Mouse (Mus musculus) thymus, adult 2 months (tissue): ENCODE measurements around the gene Dok4. TPM values are rescaled to one million over a fixed set of nuclear protein-coding genes. Genes with fewer than 3 reads are reported as not detected.

Experiments
- DNase-seq: peaks from one replicate; pipeline ENCODE4 v3.0.0; 2021
- H3K27ac ChIP-seq: fragments of 200-500 bp; 2 replicates; pipeline ENCODE4 v1.5.1; 2012; ENCODE audit warnings: low read length, control low read depth; ENCODE audit not compliant: control insufficient read depth, insufficient read depth
- H3K27me3 ChIP-seq: fragments of 200-500 bp; 2 replicates; pipeline ENCODE4 v1.6.1; 2012; ENCODE audit warnings: mild to moderate bottlenecking, low read length, moderate library complexity, mixed read lengths; ENCODE audit not compliant: control insufficient read depth, insufficient read depth
- H3K36me3 ChIP-seq: fragments of 200-500 bp; 2 replicates; pipeline ENCODE4 v1.6.1; 2012; ENCODE audit warnings: mild to moderate bottlenecking, low read length, moderate library complexity; ENCODE audit not compliant: control insufficient read depth, insufficient read depth
- H3K4me1 ChIP-seq: fragments of 200-500 bp; replicated peaks from 2 replicates; pipeline ENCODE4 v1.6.1; 2012; ENCODE audit warnings: low read length; ENCODE audit not compliant: control insufficient read depth, insufficient read depth
- H3K4me3 ChIP-seq: fragments of 200-500 bp; 2 replicates; pipeline ENCODE4 v1.5.1; 2012; ENCODE audit warnings: mild to moderate bottlenecking, low read length, control low read depth, moderate library complexity; ENCODE audit not compliant: control insufficient read depth, insufficient read depth
- CTCF ChIP-seq: fragments of 200-500 bp; IDR thresholded peaks from 2 replicates; pipeline ENCODE4 v1.5.1; 2012; ENCODE audit warnings: mild to moderate bottlenecking, control low read depth, low read length, moderate library complexity, borderline replicate concordance; ENCODE audit not compliant: control insufficient read depth, poor library complexity, insufficient read depth; ENCODE audit errors: extremely low read depth
- POLR2A ChIP-seq: fragments of 200-500 bp; IDR thresholded peaks from 2 replicates; pipeline ENCODE4 v1.6.1; 2012; ENCODE audit warnings: mild to moderate bottlenecking, low read length, control low read depth, moderate library complexity; ENCODE audit not compliant: control insufficient read depth, poor library complexity, insufficient read depth; ENCODE audit errors: extremely low read depth
- WGBS: fragments of 180-500 bp; shearing (Covaris S2); methylation state at CpG from one replicate; pipeline ENCODE4 v1.1.7; 2018; 5-methylcytosine and 5-hydroxymethylcytosine counted together
- polyA plus RNA-seq: library from polyadenylated mRNA; depleted of rRNA; stranded (reverse); fragments of >200 nt; gene quantifications from 2 replicates; pipeline ENCODE4 v1.2.3, GENCODE M21; 2012

Gene Dok4
- polyA plus RNA-seq, 1 experiment, result 4.9 TPM

- TF ChIP-seq POLR2A (no peak), CTCF (no peak)
- H3K27me3 ChIP-seq, result no peaks in the 10 kb centered on the region
- 36% methylated on average over 6 of the region's 6 CpGs for WGBS
- no peak for DNase-seq
- peaks cover 47% of the 10 kb centered on the region for H3K36me3 ChIP-seq
- peaks cover 4% of the 10 kb centered on the region; the same call in 1 of the 2 replicates for H3K4me1 ChIP-seq
- no peak overlapping the region for H3K4me3 ChIP-seq
- H3K27ac ChIP-seq, result no peak overlapping the region
These were observed 47.8 kb downstream of the Dok4 start for GRCm38 (mm10) chr8:94828284-94828683.

DNA sequence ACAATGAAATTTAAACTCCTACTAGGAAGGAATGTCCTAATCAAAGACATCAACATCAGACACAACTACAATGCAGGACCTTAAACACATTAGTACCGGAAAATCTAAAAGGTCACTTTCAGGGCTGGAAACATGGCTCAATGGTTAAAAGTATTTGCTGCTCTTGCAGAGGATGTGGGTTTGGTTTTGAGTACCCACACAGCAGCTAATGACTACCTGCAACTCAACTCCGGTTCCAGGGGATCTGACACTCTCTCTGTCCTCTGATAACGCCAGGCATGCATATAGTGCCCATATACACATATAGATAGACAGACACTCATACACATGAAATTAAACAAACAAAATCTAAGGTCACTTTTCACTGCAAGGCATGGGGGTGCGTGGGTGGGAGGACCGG, 49.9 kb downstream of the Dok4 start:
- H3K36me3 ChIP-seq, result peaks cover 44% of the 10 kb centered on the region
- DNase-seq, result no peak
- no peak overlapping the region for H3K27ac ChIP-seq
- H3K4me3 ChIP-seq, result no peak overlapping the region
- H3K4me1 ChIP-seq, result peaks cover 4% of the 10 kb centered on the region; the same call in 1 of the 2 replicates
- TF ChIP-seq CTCF, result no peak
- no peak for TF ChIP-seq POLR2A
- WGBS, result 89% methylated on average over 5 of the region's 5 CpGs
- no peaks in the 10 kb centered on the region for H3K27me3 ChIP-seq

DNA sequence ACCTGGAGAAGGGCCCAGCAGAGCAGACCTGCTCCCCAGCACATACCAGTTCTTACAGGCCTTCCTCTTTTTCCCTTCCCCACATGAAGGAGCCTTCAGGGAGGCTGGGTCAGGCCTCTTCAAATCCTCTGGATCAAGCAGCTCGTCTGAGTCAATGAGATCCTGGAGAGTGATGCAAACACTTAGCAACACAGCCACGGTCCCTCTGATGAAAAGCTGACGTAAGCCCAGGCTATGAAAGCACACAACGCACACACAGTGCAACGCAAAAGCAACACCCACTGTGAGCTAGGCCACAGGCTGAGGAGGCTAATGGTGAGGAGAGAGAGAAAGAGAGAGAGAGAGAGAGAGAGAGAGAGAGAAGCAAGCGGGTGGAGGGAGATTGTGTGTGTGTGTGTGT, 51.0 kb downstream of the Dok4 start:
- peaks cover 42% of the 10 kb centered on the region for H3K36me3 ChIP-seq
- WGBS, result 96% methylated on average over 6 of the region's 6 CpGs
- no peak overlapping the region for H3K4me3 ChIP-seq
- H3K27ac ChIP-seq, result no peak overlapping the region
- no peaks in the 10 kb centered on the region for H3K27me3 ChIP-seq
- H3K4me1 ChIP-seq, result peaks cover 4% of the 10 kb centered on the region; the same call in 1 of the 2 replicates
- TF ChIP-seq CTCF (no peak), POLR2A (no peak)
- DNase-seq, result no peak

GRCm38 (mm10) chr8:94822637-94823560, 53.2 kb downstream of the Dok4 start:
- H3K4me1 ChIP-seq, result peaks cover 3% of the 10 kb centered on the region; the same call in 1 of the 2 replicates
- 93% methylated on average over 23 of the region's 23 CpGs for WGBS
- H3K36me3 ChIP-seq, result peaks cover 34% of the 10 kb centered on the region
- no peaks in the 10 kb centered on the region for H3K27me3 ChIP-seq
- no peak for TF ChIP-seq POLR2A
- TF ChIP-seq CTCF, result peak; percentile 36; the same call in 1 of the 2 replicates
- DNase-seq, result peak; percentile 50
- no peak overlapping the region for H3K4me3 ChIP-seq
- H3K27ac ChIP-seq, result no peak overlapping the region

DNA sequence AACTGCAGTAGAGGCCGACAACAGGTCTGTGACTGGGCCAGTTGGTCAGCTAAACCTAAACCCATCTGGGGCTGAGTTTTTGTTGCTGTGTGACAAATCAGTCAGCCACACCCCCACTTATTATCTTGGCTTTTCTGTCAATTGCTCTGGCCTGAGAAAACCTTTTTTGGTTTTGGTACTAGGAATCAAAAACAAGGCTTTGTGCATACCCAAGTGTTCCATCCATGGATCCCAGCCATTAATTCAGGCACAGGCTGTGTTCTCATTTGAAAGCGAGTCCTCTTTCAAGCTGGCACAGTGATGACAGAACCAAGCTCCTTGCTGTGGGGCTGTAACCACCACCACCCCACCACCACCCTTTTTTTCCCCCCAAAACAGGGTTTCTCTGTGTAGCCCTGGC, 54.7 kb downstream of the Dok4 start:
- Histone ChIP-seq H3K27me3 (no peaks in the 10 kb centered on the region), H3K27ac (no peak overlapping the region), H3K36me3 (peaks cover 23% of the 10 kb centered on the region), H3K4me1 (peaks cover 4% of the 10 kb centered on the region; the same call in 1 of the 2 replicates), H3K4me3 (no peak overlapping the region)
- 99% methylated on average over 2 of the region's 2 CpGs for WGBS
- no peak for DNase-seq
- TF ChIP-seq POLR2A, result no peak
- no peak for TF ChIP-seq CTCF

DNA sequence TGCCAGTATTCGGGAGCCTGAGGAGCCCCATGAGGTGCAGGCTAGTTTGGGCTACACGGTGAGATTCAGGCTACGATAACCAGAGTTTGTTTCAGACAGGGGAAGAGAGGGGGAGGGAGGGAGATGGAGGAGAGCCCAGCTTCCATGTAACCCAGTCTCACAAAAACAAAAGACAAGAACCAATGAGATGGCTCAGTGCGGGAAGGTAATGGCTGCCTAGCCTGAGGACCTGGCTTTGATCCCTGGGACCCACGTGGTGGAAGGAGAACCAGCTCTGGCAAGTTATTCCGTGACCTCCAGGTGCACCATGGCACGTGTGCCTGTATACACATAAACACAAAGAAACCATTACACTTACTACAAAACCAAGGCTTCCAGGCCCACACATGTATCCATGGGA, 55.6 kb downstream of the Dok4 start:
- Histone ChIP-seq H3K27ac (no peak overlapping the region), H3K4me3 (no peak overlapping the region), H3K27me3 (no peaks in the 10 kb centered on the region), H3K4me1 (peaks cover 4% of the 10 kb centered on the region; the same call in 1 of the 2 replicates), H3K36me3 (peaks cover 23% of the 10 kb centered on the region)
- WGBS, result 94% methylated on average over 7 of the region's 7 CpGs
- TF ChIP-seq POLR2A (no peak), CTCF (no peak)
- DNase-seq, result no peak

DNA sequence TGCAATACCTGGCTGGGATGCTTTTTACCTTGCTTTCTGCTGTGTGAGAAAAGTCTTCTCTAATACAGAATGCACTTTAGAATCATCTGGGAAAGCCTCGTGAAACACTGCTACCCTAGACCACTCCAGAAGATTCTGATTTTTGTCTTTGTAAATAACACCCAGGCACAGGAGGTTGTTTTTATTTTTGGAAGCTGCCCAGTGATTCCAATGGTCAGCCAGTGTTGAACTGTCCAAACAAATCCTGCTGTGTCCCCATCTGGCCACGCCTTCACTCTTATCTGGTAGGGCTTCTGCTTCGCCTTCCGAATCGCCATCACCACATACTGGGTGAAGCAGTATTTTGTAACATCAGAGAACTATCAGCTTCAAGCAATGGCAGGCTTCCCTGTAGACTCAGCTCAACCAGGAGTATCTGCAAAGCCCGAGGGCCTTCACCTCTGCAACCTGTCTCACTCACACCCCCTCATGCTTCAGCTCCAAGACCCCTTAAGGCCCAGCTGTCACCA, 56.4 kb downstream of the Dok4 start:
- Histone ChIP-seq H3K4me1 (peaks cover 4% of the 10 kb centered on the region; the same call in 1 of the 2 replicates), H3K36me3 (peaks cover 16% of the 10 kb centered on the region), H3K27ac (no peak overlapping the region), H3K4me3 (no peak overlapping the region), H3K27me3 (no peaks in the 10 kb centered on the region)
- WGBS, result 95% methylated on average over 6 of the region's 6 CpGs
- no peak for DNase-seq
- no peak for TF ChIP-seq CTCF
